Mouse (Mus musculus): Measurements from ENCODE around the gene Olfr69.

- TF ChIP-seq CTCF (IDR thresholded peaks at IDR 0.05; ENCODE audit: borderline replicate concordance, control insufficient read depth, extremely low read depth, insufficient read depth, low read length, poor library complexity) (no peak), POLR2A (IDR thresholded peaks at IDR 0.05; ENCODE audit: control insufficient read depth, extremely low read depth, insufficient read depth, low read length, poor library complexity) (no peak)
These were observed 8.2 kb upstream of the Olfr69 start, which contains the start of gene Olfr68 for GRCm38 (mm10) chr7:103779598-103779997.

Data from thymus, adult 2 months (tissue).